Mouse (Mus musculus) neural tube, embryonic 11.5 days (tissue): ENCODE results near the gene Gm28845. TPM values are rescaled to one million over a fixed set of nuclear protein-coding genes. Genes with fewer than 3 reads are reported as not detected.

ENCODE experiments used
- ATAC-seq: fragments of 200-750 bp; cut with Nextera tagmentation; 2 replicates; pipeline ENCODE4 v1.8.0; 2017; ENCODE audit warnings: moderate number of reproducible peaks, mild to moderate bottlenecking, moderate TSS enrichment, moderate library complexity; ENCODE audit not compliant: insufficient read depth, low FRiP score, low TSS enrichment
- DNase-seq: peaks from one replicate; pipeline ENCODE4 v3.0.0-alpha.2; 2015; ENCODE audit warnings: low spot score
- H3K27ac ChIP-seq: fragments of 300-500 bp; sonication (generic); 2 replicates; pipeline ENCODE4 v1.5.1; 2014; ENCODE audit warnings: low read depth, mild to moderate bottlenecking, low read length
- H3K27me3 ChIP-seq: fragments of 300-500 bp; sonication (generic); 2 replicates; pipeline ENCODE4 v1.6.1; 2014; ENCODE audit warnings: mild to moderate bottlenecking, low read length, mixed read lengths; ENCODE audit not compliant: control insufficient read depth, insufficient read depth
- H3K36me3 ChIP-seq: fragments of 300-500 bp; sonication (generic); 2 replicates; pipeline ENCODE4 v1.6.1; 2014; ENCODE audit warnings: mild to moderate bottlenecking, low read length, moderate library complexity, mixed read lengths; ENCODE audit not compliant: control insufficient read depth, insufficient read depth
- H3K4me1 ChIP-seq: fragments of 300-500 bp; sonication (generic); 2 replicates; pipeline ENCODE4 v1.6.1; 2014; ENCODE audit warnings: low read length, mixed read lengths; ENCODE audit not compliant: control insufficient read depth, insufficient read depth
- H3K4me2 ChIP-seq: fragments of 300-500 bp; sonication (generic); 2 replicates; pipeline ENCODE4 v1.6.1; 2014; ENCODE audit warnings: low read depth, mild to moderate bottlenecking, moderate library complexity
- H3K4me3 ChIP-seq: fragments of 300-500 bp; sonication (generic); 2 replicates; pipeline ENCODE4 v1.5.1; 2014; ENCODE audit warnings: low read depth, low read length
- H3K9ac ChIP-seq: fragments of 300-500 bp; sonication (generic); 2 replicates; pipeline ENCODE4 v1.6.1; 2014; ENCODE audit warnings: mild to moderate bottlenecking, low read length
- H3K9me3 ChIP-seq: fragments of 300-500 bp; sonication (generic); 2 replicates; pipeline ENCODE4 v1.6.1; 2016; ENCODE audit warnings: low read length; ENCODE audit not compliant: control insufficient read depth
- WGBS: fragments of 180-500 bp; shearing (Covaris S2); extraction: QIAGEN DNeasy Blood & Tissue Kit; methylation state at CpG from one replicate; pipeline ENCODE4 v1.1.7; 2014; 5-methylcytosine and 5-hydroxymethylcytosine counted together
- polyA plus RNA-seq: library from polyadenylated mRNA; unstranded; fragments of >200 nt; fragmentation: Nextera tagmentation; extraction: Ambion mirVana; gene quantifications from 2 replicates; pipeline ENCODE4 v1.2.1, GENCODE M21; 2014

Gene Gm28845
- polyA plus RNA-seq, 1 experiment from 2014 or later: not detected

GRCm38 (mm10) chr1:65090370-65090769 lies 29.0 kb downstream of the Gm28845 start:
- Histone ChIP-seq H3K9me3 (no peaks in the 10 kb centered on the region), H3K36me3 (no peaks in the 10 kb centered on the region), H3K27me3 (no peaks in the 10 kb centered on the region), H3K4me1 (no peaks in the 10 kb centered on the region), H3K9ac (no peak overlapping the region), H3K4me3 (no peak overlapping the region), H3K27ac (no peak overlapping the region), H3K4me2 (no peak overlapping the region)
- DNase-seq: no peak
- 81% methylated on average over 2 of the region's 2 CpGs for WGBS
- no peak for ATAC-seq

GRCm38 (mm10) chr1:65088567-65089356 lies 30.6 kb downstream of the Gm28845 start:
- H3K4me3 ChIP-seq: no peak overlapping the region
- no peaks in the 10 kb centered on the region for H3K36me3 ChIP-seq
- no peak overlapping the region for H3K9ac ChIP-seq
- no peaks in the 10 kb centered on the region for H3K27me3 ChIP-seq
- H3K4me2 ChIP-seq: no peak overlapping the region
- H3K4me1 ChIP-seq: no peaks in the 10 kb centered on the region
- H3K27ac ChIP-seq: no peak overlapping the region
- ATAC-seq (no peak), DNase-seq (no peak)
- H3K9me3 ChIP-seq: no peaks in the 10 kb centered on the region
- 85% methylated on average over 6 of the region's 6 CpGs for WGBS

GRCm38 (mm10) chr1:65082188-65082587 lies 37.2 kb downstream of the Gm28845 start, which contains the start of gene Crygb:
Gene Crygb, minus strand, starts transcription at chr1:65082288.
- ATAC-seq: no peak
- no peak within 1 kb of the TSS for H3K4me3 ChIP-seq
- 38% methylated on average over 7 of the region's 7 CpGs for WGBS

GRCm38 (mm10) chr1:65075607-65076006 lies 43.8 kb downstream of the Gm28845 start:
- Histone ChIP-seq H3K4me1 (no peaks in the 10 kb centered on the region), H3K4me2 (no peak overlapping the region), H3K9me3 (no peaks in the 10 kb centered on the region), H3K36me3 (no peaks in the 10 kb centered on the region), H3K9ac (no peak overlapping the region), H3K4me3 (no peak overlapping the region), H3K27me3 (no peaks in the 10 kb centered on the region), H3K27ac (no peak overlapping the region)
- no peak for ATAC-seq
- no peak for DNase-seq
- WGBS: 39% methylated on average over 5 of the region's 5 CpGs

More at GRCm38 (mm10) chr1:65082188-65082587, 37.2 kb downstream of the Gm28845 start, which contains the start of gene Crygb:
- DNase-seq: no peak
- H3K9ac ChIP-seq: no peak within 1 kb of the TSS
- H3K4me1 ChIP-seq: no peaks in the 10 kb centered on the region
- H3K4me2 ChIP-seq: no peak within 1 kb of the TSS
- H3K27me3 ChIP-seq: no peaks in the 10 kb centered on the region
- H3K9me3 ChIP-seq: no peaks in the 10 kb centered on the region
- no peak within 1 kb of the TSS for H3K27ac ChIP-seq
- no peaks in the 10 kb centered on the region for H3K36me3 ChIP-seq

GRCm38 (mm10) chr1:65073589-65073988 lies 45.8 kb downstream of the Gm28845 start, which contains the start of gene Crygc:
Gene Crygc, minus strand, starts transcription at chr1:65073689.
- no peak within 1 kb of the TSS for H3K4me3 ChIP-seq
- no peak within 1 kb of the TSS for H3K9ac ChIP-seq
- ATAC-seq: no peak
- WGBS: 71% methylated on average over 6 of the region's 6 CpGs
- H3K36me3 ChIP-seq: no peaks in the 10 kb centered on the region
- no peak for DNase-seq
- H3K27ac ChIP-seq: no peak within 1 kb of the TSS
- no peaks in the 10 kb centered on the region for H3K27me3 ChIP-seq
- no peaks in the 10 kb centered on the region for H3K4me1 ChIP-seq
- H3K4me2 ChIP-seq: no peak within 1 kb of the TSS
- H3K9me3 ChIP-seq: no peaks in the 10 kb centered on the region

- no peak overlapping the region for H3K4me2 ChIP-seq
- no peak overlapping the region for H3K4me3 ChIP-seq
- H3K9ac ChIP-seq: no peak overlapping the region
- DNase-seq (no peak), ATAC-seq (no peak)
- H3K36me3 ChIP-seq: no peaks in the 10 kb centered on the region
- H3K27me3 ChIP-seq: no peaks in the 10 kb centered on the region
- no peaks in the 10 kb centered on the region for H3K4me1 ChIP-seq
- H3K9me3 ChIP-seq: no peaks in the 10 kb centered on the region
- no peak overlapping the region for H3K27ac ChIP-seq
Observed at GRCm38 (mm10) chr1:65067842-65068241, 51.5 kb downstream of the Gm28845 start.

GRCm38 (mm10) chr1:65064201-65064600 lies 55.2 kb downstream of the Gm28845 start:
- Histone ChIP-seq H3K4me1 (no peaks in the 10 kb centered on the region), H3K4me3 (no peak overlapping the region), H3K9ac (no peak overlapping the region), H3K9me3 (no peaks in the 10 kb centered on the region), H3K36me3 (no peaks in the 10 kb centered on the region), H3K27ac (no peak overlapping the region), H3K27me3 (no peaks in the 10 kb centered on the region), H3K4me2 (no peak overlapping the region)
- DNase-seq (no peak), ATAC-seq (no peak)
- WGBS: 78% methylated on average over 15 of the region's 15 CpGs

- H3K27ac ChIP-seq: no peak within 1 kb of the TSS
- no peak for ATAC-seq
- H3K9me3 ChIP-seq: no peaks in the 10 kb centered on the region
- WGBS: 80% methylated on average over 8 of the region's 8 CpGs
- no peak within 1 kb of the TSS for H3K4me2 ChIP-seq
- no peak for DNase-seq
- no peak within 1 kb of the TSS for H3K4me3 ChIP-seq
- H3K27me3 ChIP-seq: no peaks in the 10 kb centered on the region
- no peaks in the 10 kb centered on the region for H3K36me3 ChIP-seq
- no peaks in the 10 kb centered on the region for H3K4me1 ChIP-seq
- no peak within 1 kb of the TSS for H3K9ac ChIP-seq
Observed at GRCm38 (mm10) chr1:65063352-65063751, 56.0 kb downstream of the Gm28845 start, which contains the start of gene Crygd. Gene Crygd, minus strand, starts transcription at chr1:65063452.

GRCm38 (mm10) chr1:65052140-65052539 lies 67.2 kb downstream of the Gm28845 start:
- ATAC-seq (no peak), DNase-seq (no peak)
- H3K9ac ChIP-seq: no peak overlapping the region
- H3K4me2 ChIP-seq: no peak overlapping the region
- no peaks in the 10 kb centered on the region for H3K9me3 ChIP-seq
- 39% methylated on average over 2 of the region's 2 CpGs for WGBS
- no peaks in the 10 kb centered on the region for H3K27me3 ChIP-seq
- H3K4me1 ChIP-seq: no peaks in the 10 kb centered on the region
- H3K27ac ChIP-seq: no peak overlapping the region
- no peaks in the 10 kb centered on the region for H3K36me3 ChIP-seq
- no peak overlapping the region for H3K4me3 ChIP-seq
